Mouse (Mus musculus) bone marrow macrophage, adult 2 months (primary cell): ENCODE data around the gene Tnrc18.

Source experiments
- CTCF ChIP-seq: IDR thresholded peaks from 2 replicates; pipeline ENCODE4 v1.5.1; 2012; ENCODE audit warnings: low read depth, mild to moderate bottlenecking, low read length, moderate library complexity
- POLR2A ChIP-seq: IDR thresholded peaks from 2 replicates; pipeline ENCODE4 v1.6.1; 2012; ENCODE audit warnings: mild to moderate bottlenecking, low read depth, low read length, borderline replicate concordance

- TF ChIP-seq CTCF (no peak), POLR2A (no peak)
Measured at GRCm38 (mm10) chr5:142759786-142760185, 57.7 kb downstream of the Tnrc18 start.
